Mouse (Mus musculus) CD4-positive, CD25-positive, alpha-beta regulatory T cell, adult 4 months (primary cell): ENCODE measurements at regions not wholly inside any gene's neighbourhood (a gene's known extent, or its start where the extent isn't known, plus 50 kb on each side); places are given as distances from the start of the nearest gene placed in this dataset.

Source experiments
- ATAC-seq: one replicate; pipeline ENCODE4 v1.8.0; 2017

GRCm38 (mm10) chr1:151263372-151263771 lies 53.4 kb downstream of the Gm47996 start:
- ATAC-seq = no peak

- no peak for ATAC-seq
Observed at GRCm38 (mm10) chr1:151263830-151264229, 53.9 kb downstream of the Gm47996 start.

GRCm38 (mm10) chr1:151264789-151265188 lies 54.9 kb downstream of the Gm47996 start:
- no peak for ATAC-seq

GRCm38 (mm10) chr1:151265590-151265989 lies 55.7 kb downstream of the Gm47996 start:
- ATAC-seq = no peak

- no peak for ATAC-seq
Observed at GRCm38 (mm10) chr1:151266703-151267102, 56.8 kb downstream of the Gm47996 start.

GRCm38 (mm10) chr1:151270691-151271090 lies 60.8 kb downstream of the Gm47996 start:
- ATAC-seq = no peak

- ATAC-seq = no peak
Observed at GRCm38 (mm10) chr1:151274306-151274705, 64.4 kb downstream of the Gm47996 start.

GRCm38 (mm10) chr1:151275581-151275980 lies 65.7 kb downstream of the Gm47996 start:
- ATAC-seq = no peak

GRCm38 (mm10) chr1:151279955-151280354 lies 64.3 kb upstream of the Ivns1abp start:
- ATAC-seq = no peak

GRCm38 (mm10) chr1:151285045-151285444 lies 59.2 kb upstream of the Ivns1abp start:
- ATAC-seq = no peak

GRCm38 (mm10) chr1:151287451-151287850 lies 56.8 kb upstream of the Ivns1abp start:
- peak; percentile 83 for ATAC-seq

- no peak for ATAC-seq
Observed at GRCm38 (mm10) chr1:151289061-151289460, 55.2 kb upstream of the Ivns1abp start.

GRCm38 (mm10) chr1:151289493-151290258 lies 54.6 kb upstream of the Ivns1abp start:
- ATAC-seq = no peak

- ATAC-seq = no peak
Observed at GRCm38 (mm10) chr1:151293311-151294050, 50.8 kb upstream of the Ivns1abp start.
